Mouse (Mus musculus): ENCODE data around the gene Olfr368. TPM values are rescaled to one million over a fixed set of nuclear protein-coding genes. Genes with fewer than 3 reads are reported as not detected.

The Olfr368 gene
- polyA plus RNA-seq (2012; ENCODE audit: low replicate concordance) = not detected in 2 replicates

GRCm38 (mm10) chr2:37326215-37326614 lies at the start of gene Olfr368:
TSS of gene Olfr368 (plus strand) at chr2:37326515.

GRCm38 (mm10) chr2:37358633-37359540 lies 32.6 kb downstream of the Olfr368 start, which contains the start of gene Pdcl:
TSS of gene Pdcl (minus strand) at chr2:37359332.

Other genes starting within 250 kb of the Olfr368 start
- not detected in 2 replicates for gene Olfr361, start 237.2 kb upstream of the Olfr368 start, polyA plus RNA-seq (2012; ENCODE audit: low replicate concordance)
- gene Olfr362, start 208.6 kb upstream of the Olfr368 start, polyA plus RNA-seq (2012; ENCODE audit: low replicate concordance) = not detected in 2 replicates
- gene Olfr364-ps1, start 187.2 kb upstream of the Olfr368 start, polyA plus RNA-seq (2012; ENCODE audit: low replicate concordance) = not detected in 2 replicates
- not detected in 2 replicates for gene Olfr365, start 138.3 kb upstream of the Olfr368 start, polyA plus RNA-seq (2012; ENCODE audit: low replicate concordance)
- gene Olfr366, start 114.9 kb upstream of the Olfr368 start, polyA plus RNA-seq (2012; ENCODE audit: low replicate concordance) = not detected in 2 replicates
- 4.0 and 17.5 TPM in 2 replicates for gene Pdcl, start 32.8 kb downstream of the Olfr368 start, polyA plus RNA-seq (2012; ENCODE audit: low replicate concordance)
- gene Rc3h2, start 96.4 kb downstream of the Olfr368 start, polyA plus RNA-seq (2012; ENCODE audit: low replicate concordance) = 3.1 and 3.4 TPM in 2 replicates
- 0.54 and 0.83 TPM in 2 replicates for gene Zbtb26, start 116.6 kb downstream of the Olfr368 start, polyA plus RNA-seq (2012; ENCODE audit: low replicate concordance)
- 1.9 and 2.2 TPM in 2 replicates for gene Zbtb6, start 116.7 kb downstream of the Olfr368 start, polyA plus RNA-seq (2012; ENCODE audit: low replicate concordance)
- 2.3 and 3.9 TPM in 2 replicates for gene Rabgap1, start 116.8 kb downstream of the Olfr368 start, polyA plus RNA-seq (2012; ENCODE audit: low replicate concordance)
- gene Gpr21, start 189.8 kb downstream of the Olfr368 start, polyA plus RNA-seq (2012; ENCODE audit: low replicate concordance) = not detected in 2 replicates